Mouse (Mus musculus): ENCODE results near the gene Rps7.
A peak's percentile ranks its signal among the peaks of the same experiment; 100 is the strongest.

DNA sequence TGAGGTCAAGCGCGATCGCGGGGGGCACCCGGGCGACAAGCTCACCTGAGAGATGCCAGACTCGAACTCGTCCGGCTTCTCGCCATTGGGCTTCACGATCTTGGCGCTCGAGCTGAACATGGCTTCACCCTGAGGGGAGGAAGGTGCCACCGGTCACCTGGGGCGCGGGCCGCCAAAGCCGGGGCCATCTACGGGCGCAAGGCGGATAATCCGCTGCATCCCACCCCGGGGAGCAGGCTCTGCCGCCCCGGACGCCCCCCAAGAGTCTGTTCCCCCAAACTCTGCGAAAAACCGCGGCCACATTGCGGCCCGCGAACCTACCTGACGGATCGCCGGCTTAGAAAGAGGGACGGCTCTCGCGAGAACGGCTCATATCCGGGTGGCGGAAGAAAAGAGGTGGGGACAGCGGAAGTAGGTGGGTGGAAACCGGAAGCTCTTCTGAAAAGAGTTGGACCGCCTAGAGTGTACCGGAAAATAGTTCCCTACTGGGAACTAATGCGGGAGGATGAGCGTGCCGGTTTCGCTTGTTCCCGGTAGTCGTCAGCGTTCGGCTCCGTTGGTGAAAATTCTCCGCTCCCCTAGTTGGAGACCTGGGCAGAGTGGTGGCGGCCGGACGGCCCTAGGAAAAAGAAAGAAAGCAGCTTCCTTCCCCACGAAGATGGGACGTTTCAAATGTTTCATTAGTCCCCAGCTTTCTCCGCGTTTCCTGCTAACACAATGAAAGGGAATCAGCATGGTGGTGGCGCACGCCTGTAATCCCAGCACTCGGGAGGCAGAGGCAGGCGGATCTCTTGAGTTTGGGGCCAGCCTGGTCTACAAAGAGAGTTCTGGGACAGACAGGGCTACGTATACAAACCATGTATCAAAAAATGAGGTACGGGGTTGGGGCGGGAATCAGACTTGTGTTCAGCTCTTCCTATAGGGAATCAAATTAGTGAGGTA lies at the start of gene Rps7:
- TF ChIP-seq CTCF (IDR thresholded peaks at IDR 0.05; ENCODE audit: borderline replicate concordance, insufficient read depth, low read length) (no peak), POLR2A (IDR thresholded peaks at IDR 0.05; ENCODE audit: low read depth, low read length) (peak; percentile 92)

Measured in embryonic fibroblast, embryonic 13.5 days (primary cell).